Mouse (Mus musculus) layer of hippocampus, adult 9-11 months (tissue): ENCODE results near the gene Atp6ap1l.

ENCODE experiments used
- DNase-seq: peaks from one replicate; pipeline ENCODE4 v3.0.0; 2022

Gene Atp6ap1l

DNA sequence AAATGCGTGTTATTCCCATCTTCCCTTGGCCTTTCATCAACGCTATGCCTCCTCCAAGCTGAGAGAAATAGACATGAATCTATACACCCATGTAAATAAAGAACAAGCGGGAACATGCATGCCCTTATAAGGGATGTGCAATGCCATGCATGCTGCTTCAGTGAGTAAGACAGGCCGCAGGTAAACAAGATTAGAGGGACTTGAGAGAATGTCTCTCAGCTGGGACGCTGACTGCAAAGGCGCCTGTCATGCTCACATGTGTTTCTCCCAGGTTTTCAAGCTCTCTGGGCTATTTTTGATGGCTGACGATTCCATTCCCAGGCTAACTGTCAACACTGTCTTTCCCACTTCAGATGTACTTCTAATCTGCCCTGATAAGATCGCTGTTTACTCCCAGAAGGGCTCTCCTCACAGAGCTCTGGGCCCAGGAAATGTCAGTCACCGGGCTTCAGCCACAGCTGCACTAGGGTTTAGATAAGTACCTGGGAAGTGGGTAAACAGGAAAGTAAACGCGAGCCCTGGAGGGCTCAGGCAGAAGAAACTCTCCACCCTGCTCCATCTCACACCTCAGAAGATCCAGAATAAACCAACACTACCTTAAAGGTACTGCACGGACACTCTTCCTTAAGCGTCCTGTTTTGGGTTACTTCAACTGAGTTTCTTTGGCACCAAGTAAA, 19.2 kb downstream of the Atp6ap1l start:
- no peak for DNase-seq

DNA sequence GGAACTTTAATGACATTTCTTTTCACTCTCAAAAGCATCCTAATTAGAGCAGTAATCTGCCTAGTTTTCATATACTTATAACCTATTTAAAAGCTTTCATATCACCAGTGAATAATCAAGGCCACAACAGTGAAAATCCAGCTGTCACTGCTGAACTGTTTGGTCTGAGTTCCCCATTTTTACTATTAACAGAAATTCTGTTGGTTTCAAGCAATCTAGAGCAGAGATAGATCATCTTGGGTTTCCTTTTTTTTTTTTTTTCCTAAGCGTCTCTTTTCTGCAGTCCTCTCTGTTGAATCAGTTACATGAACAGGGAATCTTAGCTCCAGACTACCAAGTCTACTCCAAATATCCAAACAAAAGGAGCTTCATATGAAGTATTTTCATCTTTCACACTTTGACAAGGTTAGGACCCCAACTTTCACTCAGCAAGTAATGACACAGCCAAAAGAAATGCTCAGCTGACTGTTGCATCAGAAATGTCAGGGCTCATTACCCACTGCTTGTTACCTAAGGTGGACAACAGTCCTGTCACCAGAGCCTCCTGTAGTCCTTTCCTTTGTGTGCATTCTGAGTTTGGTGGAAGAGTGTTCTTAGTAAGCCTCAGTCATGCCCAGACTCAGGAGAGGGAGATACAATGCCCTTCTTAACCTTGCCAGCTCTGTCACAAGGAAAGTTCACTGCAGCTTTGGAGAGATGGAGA, 23.3 kb downstream of the Atp6ap1l start:
- no peak for DNase-seq

DNA sequence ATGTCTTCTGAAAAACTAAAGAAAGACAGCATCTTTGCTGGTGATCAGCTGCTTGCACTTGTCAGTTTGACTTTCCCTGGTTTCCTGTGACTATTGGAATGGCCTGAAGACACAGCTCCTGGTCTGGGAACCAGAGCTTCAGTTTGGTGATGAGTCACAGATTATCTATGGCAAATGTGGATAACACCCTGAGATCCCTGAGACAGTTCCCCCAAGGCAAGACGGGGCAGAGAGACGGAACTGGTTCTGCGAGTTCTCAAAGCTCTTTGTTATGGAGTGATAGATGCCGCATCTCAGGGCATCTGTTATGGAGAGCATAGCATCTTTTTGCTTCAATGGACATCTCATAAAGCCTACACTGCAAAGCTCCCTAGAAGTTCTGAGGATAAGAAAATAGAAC, 33.6 kb downstream of the Atp6ap1l start:
- no peak for DNase-seq

DNA sequence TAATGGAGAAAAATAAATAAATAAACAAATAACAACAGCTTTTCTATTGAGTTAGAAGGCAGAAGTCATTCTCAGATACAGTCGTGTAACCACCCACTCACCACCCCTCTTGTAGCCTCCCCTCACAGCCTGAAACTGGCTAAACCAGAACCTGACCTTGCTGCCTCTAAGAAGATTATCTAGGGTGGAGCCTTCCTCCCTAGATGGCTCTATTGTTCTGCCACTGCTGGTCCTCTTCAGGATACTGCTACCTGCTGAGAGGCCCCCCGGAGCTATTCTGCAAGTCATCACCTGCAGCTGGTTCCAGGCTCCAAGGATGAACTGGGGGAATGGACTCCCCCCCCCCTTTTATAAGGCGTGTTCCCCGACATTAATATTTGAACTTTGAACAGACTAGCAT, 36.0 kb downstream of the Atp6ap1l start:
- no peak for DNase-seq

- no peak for DNase-seq
Measured at GRCm38 (mm10) chr13:90862138-90862537, 43.0 kb downstream of the Atp6ap1l start.

GRCm38 (mm10) chr13:90860888-90861431, 44.2 kb downstream of the Atp6ap1l start:
- DNase-seq: no peak

DNA sequence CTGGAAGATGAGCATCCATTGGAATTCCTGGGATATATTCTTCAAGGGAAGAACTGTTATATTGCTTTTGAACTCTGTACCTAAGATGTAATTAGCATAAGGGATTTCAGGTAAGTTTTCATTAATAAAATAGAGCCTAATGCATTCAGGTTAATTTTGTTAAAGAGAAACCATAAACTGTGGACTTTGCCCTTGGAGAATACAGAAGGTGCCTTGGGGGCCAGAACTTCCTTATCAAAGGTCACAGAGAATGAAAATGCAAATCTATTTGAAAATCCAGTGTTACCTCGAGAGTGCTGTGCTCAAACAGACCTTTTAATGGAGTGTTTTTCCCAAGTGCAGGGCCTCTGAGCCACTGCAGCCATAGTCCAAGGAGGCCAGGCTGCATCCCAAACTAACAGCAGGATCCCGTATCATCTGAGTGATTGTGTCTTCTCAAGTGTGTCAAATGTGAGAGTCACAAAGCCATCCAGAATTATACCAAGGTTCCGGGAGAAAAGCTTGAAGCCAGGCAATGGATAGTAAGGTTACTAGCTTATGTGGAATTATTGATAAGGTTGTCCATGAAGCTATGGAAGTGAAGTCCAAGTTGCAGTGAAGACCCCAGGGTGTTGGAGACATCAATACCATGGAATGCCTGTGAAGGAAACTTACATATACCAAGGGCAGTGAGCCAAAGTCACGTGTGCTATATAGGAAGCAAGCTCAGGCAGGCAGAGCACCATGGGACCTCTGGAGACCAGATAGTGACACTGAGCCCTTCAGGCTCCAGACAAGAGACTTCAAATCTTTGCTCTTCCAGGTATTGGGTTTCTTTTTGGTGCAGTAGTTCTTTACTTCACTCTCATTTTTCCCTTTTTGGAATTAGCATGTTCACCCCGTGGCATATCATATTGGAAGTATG, 52.2 kb downstream of the Atp6ap1l start:
- DNase-seq: no peak

DNA sequence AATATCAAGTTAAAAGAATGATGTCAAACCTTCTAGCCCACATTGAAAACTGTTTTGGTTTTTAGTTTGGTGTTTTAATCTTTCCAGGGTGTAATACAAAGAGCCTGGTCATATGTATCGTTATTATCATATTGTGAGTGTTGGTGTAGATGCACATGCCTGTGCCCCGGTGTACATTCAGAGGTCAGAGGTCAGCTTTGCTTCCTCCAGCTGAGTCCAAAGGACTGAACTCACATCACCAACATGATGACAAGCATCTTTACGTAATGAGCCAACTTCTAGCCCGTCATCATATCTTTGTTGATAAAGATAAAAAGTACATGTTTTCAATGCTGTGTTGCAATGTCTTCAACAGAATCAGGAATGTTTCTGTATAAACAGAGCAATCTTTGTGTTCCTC, 53.4 kb downstream of the Atp6ap1l start:
- no peak for DNase-seq

DNA sequence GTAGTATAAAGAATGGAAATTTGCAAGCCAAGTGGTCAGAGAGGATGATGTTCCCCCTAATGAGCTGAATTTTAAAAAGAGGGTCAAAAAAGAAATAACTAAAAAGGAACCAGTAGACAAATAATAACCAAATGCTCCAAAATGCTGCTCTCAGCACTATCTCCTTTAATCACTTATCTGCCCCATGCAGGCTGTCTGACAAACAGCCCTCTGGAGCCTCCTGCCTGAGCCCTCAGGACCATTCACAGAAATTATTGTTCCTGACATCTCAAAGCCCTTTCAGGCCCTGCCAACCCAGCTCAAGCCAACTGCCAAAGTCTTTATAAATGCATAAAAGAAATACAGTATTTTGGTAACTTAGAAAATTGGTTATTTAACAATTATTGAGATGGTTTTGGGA, 61.0 kb downstream of the Atp6ap1l start:
- no peak for DNase-seq

DNA sequence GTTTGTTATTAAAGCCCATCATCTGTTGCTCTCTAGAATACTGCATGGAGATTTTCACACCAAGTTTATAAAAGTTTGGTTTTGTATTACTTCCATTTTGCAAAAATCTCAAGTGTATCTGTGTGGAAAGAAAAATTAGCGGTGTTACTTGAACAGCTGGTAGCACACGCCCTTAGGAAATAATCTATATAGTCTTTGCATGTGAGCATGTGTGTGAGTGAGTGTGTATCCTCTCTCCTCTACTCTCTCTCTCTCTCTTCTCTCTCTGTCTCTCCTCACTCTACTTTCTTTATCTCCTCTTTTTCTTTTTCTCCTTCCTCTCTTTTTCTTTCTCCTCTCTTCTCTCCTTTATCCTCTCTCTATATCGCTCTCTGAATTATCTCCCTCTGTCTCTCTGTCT, 61.7 kb downstream of the Atp6ap1l start:
- DNase-seq: no peak

DNA sequence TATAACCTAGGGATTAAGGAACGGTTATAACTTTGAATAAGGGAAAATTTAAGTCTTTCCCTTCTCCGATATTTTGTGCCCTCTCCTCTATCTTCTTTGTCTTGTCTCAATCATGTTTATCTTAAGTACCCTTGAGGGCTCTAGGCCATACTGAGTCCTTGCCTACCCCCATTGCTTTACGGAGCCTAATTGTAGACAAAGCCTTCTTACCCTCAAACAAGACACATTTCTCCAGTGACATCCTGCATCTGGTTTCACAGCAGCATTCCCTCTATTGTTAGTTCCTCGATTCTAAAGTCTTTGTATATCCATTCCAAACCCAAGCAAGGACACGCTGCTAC, 64.0 kb downstream of the Atp6ap1l start:
- no peak for DNase-seq

GRCm38 (mm10) chr13:90840530-90841212, 64.5 kb downstream of the Atp6ap1l start:
- DNase-seq: peak; percentile 9

DNA sequence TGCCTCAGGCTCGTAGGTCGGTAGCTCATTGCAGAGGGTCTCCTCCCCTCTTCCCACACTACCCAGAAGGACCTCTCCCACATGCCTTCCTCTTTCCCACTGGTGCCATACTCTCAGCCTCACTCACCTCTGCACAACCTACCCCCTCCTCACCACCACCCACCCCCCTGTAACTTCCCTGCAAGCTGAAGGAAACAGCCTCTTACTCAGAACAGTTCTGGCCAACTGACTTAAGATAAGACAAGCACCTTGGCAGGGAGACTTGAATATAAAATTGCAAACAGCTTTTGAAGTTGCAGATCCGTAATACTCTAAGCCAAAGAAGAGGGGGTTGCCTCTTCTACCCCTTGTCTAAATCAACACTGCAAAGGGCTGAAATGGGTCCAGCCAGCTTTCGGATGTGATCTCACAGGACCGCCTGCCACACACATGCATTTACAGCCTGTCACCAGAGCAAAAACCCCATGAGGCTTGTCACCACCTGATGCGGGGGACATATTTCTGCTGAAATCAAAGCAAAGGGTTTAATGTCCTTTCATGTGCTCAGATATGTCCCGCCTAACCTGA, 71.4 kb downstream of the Atp6ap1l start:
- DNase-seq: no peak
